Mouse (Mus musculus) brain, adult 2 months (tissue): Measurements from ENCODE around the gene 9530068E07Rik.

Source experiments
- DNase-seq: peaks from one replicate; pipeline ENCODE4 v3.0.0; 2011; ENCODE audit warnings: low read depth, low spot score

Gene 9530068E07Rik

DNA sequence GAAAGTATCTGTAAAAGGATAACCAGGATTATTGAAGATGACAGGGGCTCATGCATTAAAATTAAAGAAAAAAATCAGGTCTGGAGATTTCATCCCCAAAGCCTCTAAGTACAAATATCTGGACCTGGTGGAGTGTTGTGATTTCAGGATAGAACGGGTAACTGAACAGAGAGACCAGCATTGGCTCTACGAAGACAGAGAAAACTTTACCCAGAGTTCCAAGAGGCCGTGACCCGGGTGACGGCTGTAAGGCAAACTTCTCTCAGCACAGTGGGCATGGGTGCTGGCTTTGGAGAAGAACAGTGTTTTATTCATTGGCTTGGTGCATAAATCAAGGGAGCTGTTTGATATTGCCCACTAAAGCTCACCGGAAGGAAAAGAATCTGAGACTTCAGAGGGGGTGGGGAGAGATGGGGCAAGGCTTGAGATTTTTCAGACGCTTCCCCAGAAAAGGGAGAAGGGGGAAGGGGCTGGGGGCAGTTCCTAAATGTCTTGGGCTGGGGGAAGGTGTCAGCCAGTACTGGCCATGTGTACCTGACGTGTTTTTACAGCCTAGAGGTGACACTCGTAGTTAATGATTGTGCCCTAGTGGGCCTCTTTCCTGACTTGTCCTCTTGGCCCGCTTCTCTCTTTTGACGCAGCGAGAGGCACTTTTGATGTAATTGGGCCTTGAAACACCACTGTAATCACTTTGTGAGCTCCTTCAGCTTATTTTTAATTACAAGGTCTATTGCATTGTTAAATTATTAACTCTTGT, 24.2 kb downstream of the 9530068E07Rik start:
- DNase-seq: no peak

DNA sequence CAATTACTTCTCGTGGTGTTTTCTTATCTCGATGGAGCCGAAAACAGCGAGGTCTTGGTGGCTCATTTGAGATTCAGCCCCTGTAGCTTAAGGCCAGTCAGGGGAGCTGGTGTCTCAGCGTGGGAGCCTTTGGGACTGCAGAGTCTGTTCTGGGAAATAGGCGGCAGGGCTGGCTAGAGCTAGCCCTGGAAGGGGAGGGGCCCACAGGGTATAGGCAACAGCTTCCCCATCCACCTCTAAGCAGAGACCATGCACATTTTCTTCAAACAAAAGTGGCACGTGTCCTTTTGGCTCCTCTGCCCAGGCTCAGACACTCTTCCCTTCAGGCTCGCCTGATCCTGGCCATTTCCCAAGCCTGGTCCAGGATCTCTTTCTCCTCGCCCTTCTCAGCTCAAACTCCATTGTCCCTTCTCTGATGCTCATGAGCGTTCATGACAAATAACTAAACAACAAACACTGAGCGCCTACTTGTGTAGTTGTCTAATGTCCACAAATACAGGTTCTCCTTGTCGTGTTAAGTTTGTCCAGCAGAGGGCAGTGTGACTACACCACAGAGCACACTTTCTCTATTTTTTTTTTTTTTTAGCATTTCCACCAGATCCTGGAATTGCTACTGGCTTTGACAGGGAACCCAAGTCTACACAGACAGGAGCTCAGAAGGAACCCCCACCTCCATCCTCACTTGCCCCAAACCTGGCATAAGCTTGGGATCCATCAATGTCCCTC, 25.0 kb downstream of the 9530068E07Rik start:
- DNase-seq: peak; percentile 84

DNA sequence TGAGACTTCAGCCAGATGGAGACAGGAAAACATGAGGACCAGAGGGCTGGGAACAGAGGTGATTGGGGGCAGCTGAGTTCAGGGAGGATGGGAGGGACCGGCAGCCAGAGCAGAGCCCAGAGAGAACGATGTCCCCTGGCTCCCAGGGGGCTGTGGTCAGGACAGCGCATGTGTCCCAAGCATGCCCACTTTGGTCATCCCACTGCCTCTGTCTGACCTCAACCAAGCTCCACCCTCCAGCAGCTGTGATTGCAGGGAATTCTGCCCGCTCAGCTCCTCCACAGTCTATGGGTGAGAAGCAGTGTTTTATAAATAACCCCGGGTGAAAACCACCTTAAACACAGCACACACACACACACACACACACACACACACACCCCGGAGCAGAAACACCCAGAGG, 33.2 kb downstream of the 9530068E07Rik start:
- DNase-seq: peak; percentile 47

DNA sequence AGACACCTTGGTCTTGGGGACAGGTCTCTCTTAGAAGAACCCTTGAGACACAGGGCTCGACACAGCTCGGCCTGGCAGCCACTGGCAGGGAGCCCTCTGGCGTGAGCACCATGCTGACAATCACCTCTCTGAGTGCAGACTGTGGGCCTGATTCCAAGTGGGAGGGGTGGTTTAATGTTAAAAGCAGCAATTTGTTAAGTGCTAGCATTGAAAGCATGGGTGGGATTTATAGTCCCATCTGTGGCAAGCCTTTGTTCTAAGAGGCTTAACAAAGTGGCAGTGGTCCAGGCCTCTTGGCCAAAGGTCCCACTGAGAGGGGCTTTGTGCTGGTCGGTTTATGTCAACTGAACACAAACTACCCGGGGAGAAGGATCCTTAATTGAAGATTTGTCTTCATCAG, 35.4 kb downstream of the 9530068E07Rik start:
- no peak for DNase-seq

DNA sequence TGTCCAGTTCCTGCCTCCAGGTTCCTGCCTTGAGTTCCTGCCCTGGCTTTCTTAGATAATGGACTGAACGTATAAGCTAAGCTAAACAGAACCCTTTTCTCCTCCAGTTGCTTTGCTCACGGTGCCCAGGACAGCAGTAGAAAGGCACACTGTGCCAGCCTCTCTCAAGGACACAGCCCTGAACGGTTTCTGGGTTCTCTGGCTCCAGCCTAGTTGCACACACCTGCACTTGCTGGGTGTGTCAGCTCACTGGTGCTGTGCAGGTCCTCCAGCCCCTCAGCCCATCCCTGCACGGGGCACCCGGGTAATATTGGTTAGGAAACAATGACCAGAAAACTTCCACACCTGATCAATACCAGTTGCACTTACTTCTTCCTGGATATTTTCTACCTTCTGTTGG, 35.9 kb downstream of the 9530068E07Rik start:
- no peak for DNase-seq

DNA sequence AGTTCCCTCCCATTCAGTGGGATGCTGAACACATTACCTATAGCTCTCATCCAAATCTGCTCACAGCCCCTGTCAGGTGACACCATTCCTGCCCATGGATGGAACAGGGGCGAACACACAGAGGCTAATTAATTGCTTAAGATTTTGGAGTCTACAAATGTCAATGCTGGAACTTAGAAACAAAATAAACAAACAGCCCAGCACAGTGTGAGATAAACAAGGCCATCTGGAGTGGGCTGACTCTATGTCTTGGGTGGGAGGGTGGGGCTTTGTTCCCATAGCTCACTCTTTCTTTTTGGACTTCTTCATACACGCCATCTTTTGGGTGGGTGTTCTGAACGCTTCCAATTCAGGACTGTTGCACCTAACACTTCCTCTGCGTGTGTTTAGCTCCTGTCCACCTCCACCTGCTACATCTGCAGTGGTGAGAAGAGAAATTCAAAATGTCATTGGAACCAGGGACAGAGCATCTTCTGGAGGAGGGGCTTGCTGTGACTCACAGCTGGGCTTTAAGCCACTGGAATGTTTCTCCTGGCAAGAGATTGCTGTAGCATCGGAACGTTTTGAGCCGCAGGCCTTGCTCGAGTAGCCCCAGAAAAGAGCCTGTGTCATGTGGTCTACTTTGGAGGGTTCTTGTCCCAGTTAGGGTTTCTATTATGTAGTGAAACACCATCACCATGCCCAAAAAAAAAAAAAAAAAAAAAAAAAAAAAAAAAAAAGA, 37.0 kb downstream of the 9530068E07Rik start:
- peak; percentile 84 for DNase-seq

DNA sequence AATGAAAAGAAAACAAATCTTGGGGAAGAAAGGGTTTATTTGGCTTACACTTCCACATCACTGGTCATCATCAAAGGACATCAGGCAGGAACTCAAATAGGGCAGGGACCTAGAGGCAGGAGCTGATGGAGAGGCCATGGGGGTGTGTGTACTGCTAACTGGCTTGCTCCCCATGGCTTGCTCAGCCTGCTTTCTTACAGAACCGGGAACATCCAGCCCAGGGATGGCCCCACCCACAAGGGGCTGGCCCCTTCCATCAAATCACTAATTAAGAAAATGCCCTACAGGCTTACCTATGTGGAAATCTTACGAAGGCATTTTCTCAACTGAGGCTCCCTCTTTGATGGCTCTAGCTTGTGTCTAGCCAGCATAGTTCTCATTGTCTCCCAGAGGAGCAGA, 37.6 kb downstream of the 9530068E07Rik start:
- no peak for DNase-seq

DNA sequence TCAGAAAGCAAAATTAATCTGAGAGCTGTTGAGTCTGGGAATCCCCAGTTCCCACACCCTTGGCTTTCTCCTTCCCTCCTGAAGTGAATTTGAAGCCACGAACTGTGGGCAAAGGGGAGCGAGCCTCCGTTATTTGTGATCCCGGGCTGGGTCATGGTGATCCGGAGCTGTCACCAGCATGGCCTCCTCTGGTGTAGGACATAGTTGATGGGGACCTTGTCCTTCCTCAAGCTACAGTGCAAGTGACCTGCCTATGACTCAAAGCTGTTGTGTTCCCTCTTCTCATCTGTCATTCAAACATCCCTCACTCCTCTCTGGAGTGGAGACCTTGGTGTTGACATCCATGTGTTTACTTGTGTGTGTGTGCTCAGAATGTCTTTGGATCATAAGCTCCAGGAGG, 39.2 kb downstream of the 9530068E07Rik start:
- DNase-seq: no peak

DNA sequence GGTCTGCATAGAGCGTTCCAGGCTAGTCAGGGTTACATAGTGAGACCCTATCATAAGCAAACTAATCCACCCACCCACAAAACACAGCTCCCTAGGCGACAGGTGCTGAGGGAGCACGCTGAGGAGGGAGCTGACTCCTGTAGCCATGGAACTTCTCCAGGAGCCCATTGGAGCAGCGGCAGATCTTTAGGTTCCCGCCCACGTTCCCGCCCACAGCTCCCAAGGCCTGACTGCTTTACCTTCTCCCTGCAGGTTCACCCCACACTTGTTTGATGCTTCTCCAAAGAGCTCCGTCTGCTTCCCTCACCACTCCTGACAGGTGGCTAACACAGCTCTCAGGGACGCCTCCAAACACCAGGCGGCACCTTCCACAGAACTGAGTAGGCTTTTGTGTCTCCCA, 40.9 kb downstream of the 9530068E07Rik start:
- DNase-seq: peak; percentile 90

DNA sequence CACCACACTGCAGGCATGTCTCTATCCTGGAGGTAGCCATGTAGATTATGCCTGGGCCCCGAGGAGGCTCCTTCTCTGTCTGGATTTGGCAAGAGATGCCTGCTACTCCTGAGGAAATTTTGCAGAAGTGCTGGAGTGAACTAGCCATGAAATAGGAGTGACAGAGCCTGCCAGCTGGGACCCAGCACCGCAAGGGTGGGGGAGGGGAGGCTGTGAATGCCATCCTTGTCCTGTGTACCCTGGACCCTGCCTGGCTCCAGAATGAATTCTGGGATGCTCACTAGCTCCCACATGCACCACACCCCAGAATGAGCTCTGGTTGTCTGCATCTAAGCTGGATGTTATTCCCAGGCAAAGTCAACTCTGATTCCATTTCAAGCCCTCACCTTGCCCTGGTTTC, 44.9 kb downstream of the 9530068E07Rik start:
- no peak for DNase-seq

DNA sequence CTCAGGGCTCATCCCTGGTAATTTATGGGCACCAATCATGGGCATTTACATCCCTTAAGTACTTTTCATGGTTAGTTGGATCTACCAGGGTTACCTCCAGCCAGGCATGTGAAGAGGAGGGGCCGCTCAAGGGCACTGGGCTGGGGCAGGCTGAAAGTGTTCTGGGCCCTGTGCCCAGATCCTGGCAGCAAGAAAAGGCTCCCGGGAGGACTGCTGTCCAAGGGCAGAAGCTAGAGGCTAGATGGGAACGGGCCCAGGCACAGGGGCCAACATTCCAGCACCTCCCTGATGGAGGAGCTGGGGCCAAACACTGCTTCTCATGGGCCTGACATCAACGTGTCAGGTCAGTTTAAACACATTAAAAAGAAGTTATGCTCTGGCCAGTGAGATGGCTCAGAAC, 51.0 kb downstream of the 9530068E07Rik start:
- peak; percentile 28 for DNase-seq

DNA sequence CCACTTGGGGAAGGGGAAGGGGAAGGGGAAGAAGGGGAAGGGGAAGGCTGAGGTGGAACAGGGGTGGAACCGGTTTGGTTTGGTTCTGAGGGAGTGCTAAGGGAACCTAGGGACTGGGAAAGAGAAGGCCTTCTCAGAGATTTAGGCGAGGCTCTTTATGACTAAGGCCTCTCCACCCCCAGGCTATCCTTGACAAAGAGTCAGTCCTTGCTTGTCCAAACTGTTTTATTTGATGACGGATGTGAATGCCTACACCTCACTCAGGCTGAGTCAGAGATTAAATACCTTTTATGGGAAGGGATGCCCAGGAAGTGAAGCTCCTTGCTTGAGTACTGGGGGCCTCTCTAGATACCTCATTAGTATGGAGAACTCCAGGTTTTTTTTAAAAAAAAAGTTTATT, 52.8 kb downstream of the 9530068E07Rik start:
- peak; percentile 28 for DNase-seq

DNA sequence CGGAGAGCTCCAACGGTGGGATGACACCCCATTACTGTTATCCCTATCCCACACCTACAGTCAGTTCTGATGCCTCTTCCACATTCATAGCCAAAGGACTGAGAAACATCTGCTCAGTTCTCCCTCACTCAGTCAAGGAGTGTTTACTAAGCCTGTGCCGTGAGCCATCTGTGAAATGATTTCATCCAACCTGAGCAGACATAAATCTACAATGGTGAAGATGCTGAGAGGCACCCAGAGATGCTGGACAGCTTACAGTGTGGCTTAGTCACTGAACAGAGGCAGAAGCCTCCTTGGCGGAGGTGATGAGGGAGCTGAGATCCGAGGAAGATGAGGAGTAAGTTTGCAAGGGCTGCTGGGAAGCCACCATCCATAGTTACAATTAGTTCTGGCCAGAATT, 62.1 kb downstream of the 9530068E07Rik start:
- DNase-seq: peak; percentile 65
